Mouse (Mus musculus) brain, adult 2 months (tissue): ENCODE results near the gene Ms4a2.

ENCODE experiments used
- DNase-seq: peaks from one replicate; pipeline ENCODE4 v3.0.0; 2011; ENCODE audit warnings: low read depth, low spot score

The Ms4a2 gene

DNA sequence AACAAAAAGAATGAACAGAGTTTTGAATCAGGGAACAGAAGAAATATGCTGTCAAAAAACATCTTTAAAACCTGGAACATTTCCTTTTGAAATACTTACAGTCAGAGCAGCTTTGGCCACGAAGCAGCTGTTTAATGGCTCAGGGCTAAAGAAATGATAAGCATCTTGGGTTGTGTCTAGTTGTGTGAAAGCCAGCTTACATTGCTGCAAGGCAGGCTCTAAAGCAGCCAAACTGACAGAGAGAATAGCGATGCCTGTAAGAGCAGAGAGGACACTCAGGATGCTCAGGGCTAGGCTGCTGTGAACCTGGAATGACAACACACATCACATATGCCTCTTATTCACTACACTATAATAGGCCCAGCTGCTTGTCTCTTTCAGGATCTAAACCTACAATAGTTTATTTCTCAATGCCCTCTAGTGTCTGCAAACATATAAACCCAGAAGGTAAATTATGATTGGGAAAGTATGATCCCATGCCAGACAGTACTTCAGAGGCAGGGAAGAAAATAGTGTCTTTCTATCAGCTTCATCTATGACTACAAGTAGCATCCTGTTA lies 33.5 kb downstream of the Ms4a2 start:
- no peak for DNase-seq

DNA sequence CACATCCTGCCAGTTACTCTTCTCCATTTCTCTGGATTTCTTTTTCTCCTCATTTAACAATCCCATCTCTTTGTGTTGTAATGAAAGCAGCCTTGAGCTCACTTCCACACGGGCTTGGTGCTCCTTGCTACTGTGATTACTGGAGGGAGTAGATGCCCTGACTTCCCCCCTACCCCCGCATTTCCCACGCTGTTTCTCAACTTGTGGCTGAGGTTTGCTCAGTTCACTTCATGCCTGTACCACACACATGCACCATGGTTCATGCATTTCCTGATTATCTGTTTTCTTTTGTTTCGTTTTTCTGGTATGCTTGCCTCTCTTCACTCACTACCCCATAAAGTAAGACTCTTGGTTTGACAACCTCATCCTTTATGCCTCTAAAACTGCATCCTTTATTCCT lies 34.3 kb downstream of the Ms4a2 start:
- no peak for DNase-seq

DNA sequence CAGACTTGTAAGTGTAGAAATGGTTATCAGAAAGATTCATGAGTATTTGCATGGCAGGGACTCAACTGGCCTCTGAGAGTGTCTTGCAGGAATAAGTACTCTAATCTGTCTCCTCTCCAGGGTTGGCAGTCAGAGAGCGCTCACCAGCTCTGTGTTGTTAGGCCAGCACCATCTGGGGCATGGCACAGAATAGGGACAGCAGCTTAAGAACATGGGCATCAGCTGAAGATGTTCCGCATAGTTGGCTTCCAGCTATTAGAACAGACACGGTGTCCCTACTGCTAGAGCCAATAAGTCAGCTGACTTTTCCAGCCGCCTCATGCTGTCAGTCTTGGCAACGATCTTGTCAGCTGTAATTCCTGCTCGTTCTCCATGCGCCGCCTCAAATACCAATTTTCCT lies 48.6 kb downstream of the Ms4a2 start:
- peak; percentile 9 for DNase-seq
